Mouse (Mus musculus) stomach, postnatal 0 days (tissue): ENCODE measurements at regions not wholly inside any gene's neighbourhood (a gene's known extent, or its start where the extent isn't known, plus 50 kb on each side); places are given as distances from the start of the nearest gene placed in this dataset.

Experiments
- ATAC-seq: fragments of 200-750 bp; cut with Nextera tagmentation; 2 replicates; pipeline ENCODE4 v1.8.0; 2017; ENCODE audit not compliant: low FRiP score, low TSS enrichment
- DNase-seq: peaks from one replicate; pipeline ENCODE4 v3.0.0-alpha.2; 2016; ENCODE audit warnings: low spot score
- H3K27ac ChIP-seq: fragments of 300-500 bp; sonication (generic); replicated peaks from 2 replicates; pipeline ENCODE4 v1.5.1; 2014; ENCODE audit warnings: mild to moderate bottlenecking, control low read depth
- H3K27me3 ChIP-seq: fragments of 300-500 bp; sonication (generic); 2 replicates; pipeline ENCODE4 v1.6.1; 2014; ENCODE audit warnings: low read length; ENCODE audit not compliant: control insufficient read depth, insufficient read depth
- H3K36me3 ChIP-seq: fragments of 300-500 bp; sonication (generic); 2 replicates; pipeline ENCODE4 v1.6.1; 2014; ENCODE audit warnings: low read length, mixed read lengths; ENCODE audit not compliant: control insufficient read depth, insufficient read depth
- H3K4me1 ChIP-seq: fragments of 300-500 bp; sonication (generic); replicated peaks from 2 replicates; pipeline ENCODE4 v1.6.1; 2014; ENCODE audit warnings: antibody characterized with exemption; ENCODE audit not compliant: control insufficient read depth, insufficient read depth
- H3K4me2 ChIP-seq: fragments of 300-500 bp; sonication (generic); replicated peaks from 2 replicates; pipeline ENCODE4 v1.6.1; 2014; ENCODE audit warnings: low read depth, mild to moderate bottlenecking, control low read depth, moderate library complexity
- H3K4me3 ChIP-seq: fragments of 300-500 bp; sonication (generic); 2 replicates; pipeline ENCODE4 v1.5.1; 2014; ENCODE audit warnings: low read depth, low read length, control low read depth
- H3K9ac ChIP-seq: fragments of 300-500 bp; sonication (generic); 2 replicates; pipeline ENCODE4 v1.6.1; 2014; ENCODE audit warnings: mild to moderate bottlenecking, low read length, control low read depth, mixed read lengths
- H3K9me3 ChIP-seq: fragments of 300-500 bp; sonication (generic); 2 replicates; pipeline ENCODE4 v1.6.1; 2016; ENCODE audit warnings: low read length; ENCODE audit not compliant: control insufficient read depth
- CTCF ChIP-seq: IDR thresholded peaks from 2 replicates; pipeline ENCODE4 v1.5.1; 2016; ENCODE audit warnings: antibody characterized with exemption, low read depth, mild to moderate bottlenecking, moderate library complexity
- EP300 ChIP-seq: optimal IDR thresholded peaks from 2 replicates; pipeline ENCODE3; 2016; ENCODE audit warnings: antibody characterized with exemption
- WGBS: fragments of 180-500 bp; shearing (Covaris S2); extraction: QIAGEN DNeasy Blood & Tissue Kit; methylation state at CpG from one replicate; pipeline ENCODE4 v1.1.7; 2014; 5-methylcytosine and 5-hydroxymethylcytosine counted together

GRCm38 (mm10) chr1:42096026-42096425, 599.5 kb upstream of the Pou3f3 start:
- no peak for TF ChIP-seq EP300
- TF ChIP-seq CTCF, result no peak
- Histone ChIP-seq H3K27ac (no peak overlapping the region), H3K27me3 (no peaks in the 10 kb centered on the region), H3K36me3 (no peaks in the 10 kb centered on the region), H3K4me3 (no peak overlapping the region), H3K9ac (no peak overlapping the region), H3K4me2 (no peak overlapping the region), H3K9me3 (no peaks in the 10 kb centered on the region), H3K4me1 (no peaks in the 10 kb centered on the region)
- DNase-seq, result no peak
- no peak for ATAC-seq
- WGBS, result 54% methylated on average over 2 of the region's 2 CpGs

- Histone ChIP-seq H3K36me3 (no peaks in the 10 kb centered on the region), H3K27ac (no peak overlapping the region), H3K9ac (no peak overlapping the region), H3K4me2 (no peak overlapping the region), H3K4me3 (no peak overlapping the region), H3K27me3 (no peaks in the 10 kb centered on the region), H3K9me3 (no peaks in the 10 kb centered on the region), H3K4me1 (no peaks in the 10 kb centered on the region)
- TF ChIP-seq CTCF (no peak), EP300 (no peak)
- ATAC-seq, result no peak
- 84% methylated on average over 2 of the region's 2 CpGs for WGBS
- no peak for DNase-seq
Measured at GRCm38 (mm10) chr1:42098580-42098979, 597.0 kb upstream of the Pou3f3 start.

GRCm38 (mm10) chr1:42107521-42107920, 588.0 kb upstream of the Pou3f3 start:
- Histone ChIP-seq H3K9me3 (no peaks in the 10 kb centered on the region), H3K27ac (no peak overlapping the region), H3K9ac (no peak overlapping the region), H3K4me2 (no peak overlapping the region), H3K4me3 (no peak overlapping the region), H3K4me1 (no peaks in the 10 kb centered on the region), H3K36me3 (no peaks in the 10 kb centered on the region), H3K27me3 (no peaks in the 10 kb centered on the region)
- ATAC-seq (no peak), DNase-seq (no peak)
- 62% methylated on average over 5 of the region's 5 CpGs for WGBS
- TF ChIP-seq CTCF (no peak), EP300 (no peak)

- TF ChIP-seq CTCF (no peak), EP300 (no peak)
- Histone ChIP-seq H3K4me1 (no peaks in the 10 kb centered on the region), H3K4me2 (no peak overlapping the region), H3K9ac (no peak overlapping the region), H3K9me3 (no peaks in the 10 kb centered on the region), H3K4me3 (no peak overlapping the region), H3K27ac (no peak overlapping the region), H3K27me3 (no peaks in the 10 kb centered on the region), H3K36me3 (no peaks in the 10 kb centered on the region)
- DNase-seq (no peak), ATAC-seq (no peak)
- WGBS, result 84% methylated on average over 1 of the region's 1 CpGs
Measured at GRCm38 (mm10) chr1:42107925-42108324, 587.6 kb upstream of the Pou3f3 start.

GRCm38 (mm10) chr1:42152175-42152790, 543.3 kb upstream of the Pou3f3 start:
- WGBS, result 67% methylated on average over 13 of the region's 13 CpGs
- Histone ChIP-seq H3K27ac (no peak overlapping the region), H3K4me3 (no peak overlapping the region), H3K4me1 (no peaks in the 10 kb centered on the region), H3K36me3 (no peaks in the 10 kb centered on the region), H3K9ac (no peak overlapping the region), H3K27me3 (no peaks in the 10 kb centered on the region), H3K9me3 (no peaks in the 10 kb centered on the region), H3K4me2 (no peak overlapping the region)
- TF ChIP-seq EP300, result no peak
- no peak for TF ChIP-seq CTCF
- ATAC-seq (no peak), DNase-seq (no peak)

GRCm38 (mm10) chr1:42152916-42153315, 542.7 kb upstream of the Pou3f3 start:
- H3K4me2 ChIP-seq, result no peak overlapping the region
- no peak overlapping the region for H3K9ac ChIP-seq
- ATAC-seq (no peak), DNase-seq (no peak)
- H3K27ac ChIP-seq, result no peak overlapping the region
- H3K27me3 ChIP-seq, result no peaks in the 10 kb centered on the region
- H3K9me3 ChIP-seq, result no peaks in the 10 kb centered on the region
- TF ChIP-seq CTCF (no peak), EP300 (no peak)
- no peaks in the 10 kb centered on the region for H3K36me3 ChIP-seq
- H3K4me3 ChIP-seq, result no peak overlapping the region
- WGBS, result 35% methylated on average over 3 of the region's 3 CpGs
- no peaks in the 10 kb centered on the region for H3K4me1 ChIP-seq
